25 mouse cellular contexts compared by ENCODE assay signal in the genomic region with DNA sequence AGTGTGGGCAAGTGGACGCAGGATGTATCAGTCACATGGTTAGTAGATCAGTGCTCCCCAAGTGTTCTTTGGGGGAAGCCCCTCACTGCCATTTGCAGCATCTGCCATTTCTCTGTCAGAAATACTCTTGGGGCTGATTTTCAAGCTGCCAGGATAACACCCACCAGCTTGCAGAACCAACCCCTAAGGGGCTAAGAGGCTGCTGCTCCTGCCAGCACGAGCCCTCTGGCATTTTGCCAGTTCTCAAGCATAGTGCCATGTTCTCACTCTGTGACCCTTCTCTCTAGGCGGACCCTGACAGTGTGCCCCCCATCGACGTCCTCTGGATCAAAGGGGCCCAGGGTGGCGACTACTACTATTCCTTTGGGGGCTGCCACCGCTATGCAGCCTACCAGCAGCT. TPM values are rescaled to one million over a fixed set of nuclear protein-coding genes. Genes with fewer than 3 reads are reported as not detected.
A peak's percentile ranks its signal among the peaks of the same experiment; 100 is the strongest.
DNase-seq lines count a peak whose midpoint lies in the region; ATAC-seq lines count a peak whose summit lies in the region.
"Had no signal": no experiment of that assay in that cellular context is flagged by ENCODE, and none has a peak within 500 bp of the region (broad histone marks: within the 10 kb centered on the region; RNA-seq: fewer than 3 reads in every experiment).

No protein-coding gene starts in this region.

- no peaks in the 10 kb centered on the region for H3K36me3 ChIP-seq in forebrain, embryonic 13.5 days (ENCODE audit: poor library complexity, severe bottlenecking)
- no peaks in the 10 kb centered on the region for H3K36me3 ChIP-seq in forebrain, embryonic 16.5 days (ENCODE audit: control insufficient read depth, insufficient read depth)
- no peaks in the 10 kb centered on the region for H3K36me3 ChIP-seq in midbrain, embryonic 14.5 days (ENCODE audit: control insufficient read depth, insufficient read depth, low read length)
- H3K36me3 ChIP-seq in midbrain, embryonic 15.5 days (replicated peaks): no peaks in the 10 kb centered on the region
- H3K36me3 ChIP-seq: embryonic facial prominence, embryonic 15.5 days had no signal

- peak; percentile 18 for DNase-seq in adrenal gland, postnatal 14 days
- no peak for DNase-seq in adrenal gland, adult 2 months
- DNase-seq in midbrain, embryonic 14.5 days: peak; percentile 42
- DNase-seq in right cerebral cortex, postnatal 36 days (ENCODE audit: low spot score in 2 of 2): no peak
- DNase-seq: adrenal gland, postnatal 25 days; B cell, adult 2 months; cerebellum, adult 9-10 months; gastrocnemius, postnatal 10 days; heart, adult 18-20 months; heart, postnatal 10 days; heart, postnatal 4 days; kidney, adult 18-20 months had no signal

- H3K27me3 ChIP-seq in forebrain, embryonic 13.5 days: peaks cover 8% of the 10 kb centered on the region
- no peaks in the 10 kb centered on the region for H3K27me3 ChIP-seq in forebrain, embryonic 16.5 days (replicated peaks; ENCODE audit: control insufficient read depth, insufficient read depth, low read length)
- no peaks in the 10 kb centered on the region for H3K27me3 ChIP-seq in midbrain, embryonic 14.5 days (ENCODE audit: control insufficient read depth, insufficient read depth, low read length)
- H3K27me3 ChIP-seq in midbrain, embryonic 15.5 days (replicated peaks): no peaks in the 10 kb centered on the region
- H3K27me3 ChIP-seq: hindbrain, embryonic 12.5 days had no signal

- 50% methylated on average over 7 of the region's 7 CpGs for WGBS in forebrain, embryonic 13.5 days
- 50% methylated on average over 7 of the region's 7 CpGs for WGBS in forebrain, embryonic 16.5 days
- WGBS in midbrain, embryonic 14.5 days: 58% methylated on average over 7 of the region's 7 CpGs
- 64% methylated on average over 7 of the region's 7 CpGs for whole genome bisulfite sequencing in midbrain, embryonic 15.5 days

- no peak overlapping the region for H3K4me3 ChIP-seq in forebrain, embryonic 13.5 days
- H3K4me3 ChIP-seq in forebrain, embryonic 16.5 days (replicated peaks; ENCODE audit: low read length): no peak overlapping the region
- no peak overlapping the region for H3K4me3 ChIP-seq in midbrain, embryonic 14.5 days (replicated peaks; ENCODE audit: low read depth, low read length)
- H3K4me3 ChIP-seq in midbrain, embryonic 15.5 days: no peak overlapping the region
- H3K4me3 ChIP-seq: embryonic facial prominence, embryonic 15.5 days; erythroblast, embryonic 14.5 days; heart, embryonic 10.5 days; hindbrain, embryonic 12.5 days had no signal

- no peak for ATAC-seq in forebrain, embryonic 13.5 days
- no peak for ATAC-seq in forebrain, embryonic 16.5 days
- no peak for ATAC-seq in midbrain, embryonic 14.5 days (ENCODE audit: low FRiP score, low TSS enrichment)
- ATAC-seq in midbrain, embryonic 15.5 days (replicated peaks): no peak
- ATAC-seq: CD4-positive, CD25-positive, alpha-beta regulatory T cell, adult 4 months; hindbrain, embryonic 16.5 days; inflammation-experienced regulatory T-cells, adult 6 months had no signal

- no peaks in the 10 kb centered on the region for H3K9me3 ChIP-seq in forebrain, embryonic 13.5 days (replicated peaks)
- no peaks in the 10 kb centered on the region for H3K9me3 ChIP-seq in forebrain, embryonic 16.5 days (ENCODE audit: control insufficient read depth, low read length)
- H3K9me3 ChIP-seq in midbrain, embryonic 14.5 days (ENCODE audit: control insufficient read depth, low read length): no peaks in the 10 kb centered on the region
- no peaks in the 10 kb centered on the region for H3K9me3 ChIP-seq in midbrain, embryonic 15.5 days
- H3K9me3 ChIP-seq: embryonic facial prominence, embryonic 15.5 days; G1E; heart, embryonic 10.5 days; hindbrain, embryonic 12.5 days had no signal

- peaks cover 24% of the 10 kb centered on the region for H3K4me1 ChIP-seq in forebrain, embryonic 13.5 days
- peaks cover 15% of the 10 kb centered on the region for H3K4me1 ChIP-seq in forebrain, embryonic 16.5 days (replicated peaks; ENCODE audit: control insufficient read depth, insufficient read depth, low read length)
- peaks cover 14% of the 10 kb centered on the region for H3K4me1 ChIP-seq in midbrain, embryonic 14.5 days (ENCODE audit: control insufficient read depth, insufficient read depth, low read length)
- peaks cover 18% of the 10 kb centered on the region for H3K4me1 ChIP-seq in midbrain, embryonic 15.5 days

- no peak overlapping the region for H3K4me2 ChIP-seq in forebrain, embryonic 13.5 days
- H3K4me2 ChIP-seq in forebrain, embryonic 16.5 days (ENCODE audit: low read length): no peak overlapping the region
- no peak overlapping the region for H3K4me2 ChIP-seq in midbrain, embryonic 14.5 days (ENCODE audit: low read length)
- no peak overlapping the region for H3K4me2 ChIP-seq in midbrain, embryonic 15.5 days
- H3K4me2 ChIP-seq: embryonic facial prominence, embryonic 15.5 days; hindbrain, embryonic 12.5 days had no signal

- peak overlapping the region; percentile 40 for H3K27ac ChIP-seq in forebrain, embryonic 13.5 days
- no peak overlapping the region for H3K27ac ChIP-seq in forebrain, embryonic 16.5 days (ENCODE audit: low read length)
- H3K27ac ChIP-seq in midbrain, embryonic 14.5 days (replicated peaks; ENCODE audit: low read depth, low read length): no peak overlapping the region
- no peak overlapping the region for H3K27ac ChIP-seq in midbrain, embryonic 15.5 days
- H3K27ac ChIP-seq: embryonic facial prominence, embryonic 15.5 days; heart, embryonic 10.5 days; hindbrain, embryonic 12.5 days had no signal

- H3K9ac ChIP-seq in forebrain, embryonic 13.5 days: no peak overlapping the region
- H3K9ac ChIP-seq in forebrain, embryonic 16.5 days (replicated peaks; ENCODE audit: low read depth, low read length): no peak overlapping the region
- H3K9ac ChIP-seq in midbrain, embryonic 14.5 days (replicated peaks; ENCODE audit: low read length): no peak overlapping the region
- no peak overlapping the region for H3K9ac ChIP-seq in midbrain, embryonic 15.5 days
- H3K9ac ChIP-seq: embryonic facial prominence, embryonic 15.5 days; hindbrain, embryonic 12.5 days had no signal

RNA-seq across cellular contexts. Expression of a gene that starts 3.4 kb away (rescaled TPM):
- total RNA-seq in adrenal gland, postnatal 14 days (2021): 267 and 289 TPM in 2 replicates
- 100 to 1,000 TPM; 188 to 772 TPM for total RNA-seq in adrenal gland, adult 2 months (2021)
- polyA plus RNA-seq in adrenal gland, adult 2 months (2012; rRNA removed): 315 and 608 TPM in 2 replicates
- polyA plus RNA-seq in forebrain, embryonic 13.5 days (2015; fragmentation: Nextera tagmentation; extraction: Ambion mirVana): 10.3 and 10.7 TPM in 2 replicates
- 11.4 and 13.6 TPM in 2 replicates for polyA plus RNA-seq in forebrain, embryonic 16.5 days (2015; fragmentation: Nextera tagmentation; extraction: Ambion mirVana)
- 11.5 and 17.4 TPM in 2 replicates for polyA plus RNA-seq in midbrain, embryonic 14.5 days (2014; fragmentation: Nextera tagmentation; extraction: Ambion mirVana)
- polyA plus RNA-seq in midbrain, embryonic 15.5 days (2015; fragmentation: Nextera tagmentation; extraction: Ambion mirVana): 21.5 and 23.7 TPM in 2 replicates

RNA-seq across cellular contexts. Expression of a gene that starts 27.4 kb away (rescaled TPM):
- 0.30 and 0.33 TPM in 2 replicates for total RNA-seq in adrenal gland, postnatal 14 days (2021)
- total RNA-seq in adrenal gland, adult 2 months (2021): under 1 TPM; 0.21 to 0.35 TPM
- 0.27 and 0.36 TPM in 2 replicates for polyA plus RNA-seq in adrenal gland, adult 2 months (2012; rRNA removed)
- polyA plus RNA-seq in forebrain, embryonic 13.5 days (2015; fragmentation: Nextera tagmentation; extraction: Ambion mirVana): 17.5 and 19.9 TPM in 2 replicates
- polyA plus RNA-seq in forebrain, embryonic 16.5 days (2015; fragmentation: Nextera tagmentation; extraction: Ambion mirVana): 16.9 and 17.2 TPM in 2 replicates
- polyA plus RNA-seq in midbrain, embryonic 14.5 days (2014; fragmentation: Nextera tagmentation; extraction: Ambion mirVana): 16.4 and 18.4 TPM in 2 replicates
- polyA plus RNA-seq in midbrain, embryonic 15.5 days (2015; fragmentation: Nextera tagmentation; extraction: Ambion mirVana): 10.7 and 10.9 TPM in 2 replicates
- total RNA-seq: gastrocnemius, postnatal 10 days; gastrocnemius, postnatal 4 days; heart, adult 18-20 months; heart, postnatal 10 days; heart, postnatal 4 days had no signal
- polyA plus RNA-seq: CD4-positive, CD25-positive, alpha-beta regulatory T cell, adult 4 months; erythroblast, embryonic 14.5 days; G1E; heart, embryonic 10.5 days; heart, embryonic 14.5 days; inflammation-experienced regulatory T-cells, adult 6 months had no signal

RNA-seq across cellular contexts. Expression of a gene that starts 34.7 kb away (rescaled TPM):
- total RNA-seq in adrenal gland, postnatal 14 days (2021): 20.2 and 22.0 TPM in 2 replicates
- 1 to 10 TPM; 2.8 to 5.7 TPM for total RNA-seq in adrenal gland, adult 2 months (2021)
- 19.0 and 32.0 TPM in 2 replicates for polyA plus RNA-seq in adrenal gland, adult 2 months (2012; rRNA removed)
- polyA plus RNA-seq in forebrain, embryonic 13.5 days (2015; fragmentation: Nextera tagmentation; extraction: Ambion mirVana): 1.4 and 1.8 TPM in 2 replicates
- 1.3 and 1.5 TPM in 2 replicates for polyA plus RNA-seq in forebrain, embryonic 16.5 days (2015; fragmentation: Nextera tagmentation; extraction: Ambion mirVana)
- polyA plus RNA-seq in midbrain, embryonic 14.5 days (2014; fragmentation: Nextera tagmentation; extraction: Ambion mirVana): 0.76 and 0.96 TPM in 2 replicates
- 1.1 TPM in 2 replicates for polyA plus RNA-seq in midbrain, embryonic 15.5 days (2015; fragmentation: Nextera tagmentation; extraction: Ambion mirVana)
- total RNA-seq: G1E had no signal
- polyA plus RNA-seq: CD4-positive, CD25-positive, alpha-beta regulatory T cell, adult 4 months; G1E; inflammation-experienced regulatory T-cells, adult 6 months had no signal

Comparison
In these comparisons a context has a peak if more than half of its experiments do, and no peak if none do; other contexts are left out.
1. DNase-seq: peak in adrenal gland, postnatal 14 days (single experiment) and midbrain, embryonic 14.5 days (single experiment); none in adrenal gland, adult 2 months (single experiment) and right cerebral cortex, postnatal 36 days (0 of 2).
2. RNA of a gene that starts 3.4 kb away (polyA plus RNA-seq): 315 to 608 TPM in adrenal gland, adult 2 months; 21.5 to 23.7 TPM in midbrain, embryonic 15.5 days, 11.5 to 17.4 TPM in midbrain, embryonic 14.5 days, 11.4 to 13.6 TPM in forebrain, embryonic 16.5 days and 10.3 to 10.7 TPM in forebrain, embryonic 13.5 days; every median in the first group is over 10 times any median in the second.